ENCODE assay signal across 14 mouse cellular contexts in genomic region chr7:16441241-16441640, GRCm38 (mm10). TPM values are rescaled to one million over a fixed set of nuclear protein-coding genes. Genes with fewer than 3 reads are reported as not detected.
DNase-seq lines count a peak whose midpoint lies in the region; ATAC-seq lines count a peak whose summit lies in the region.
"Had no signal": no experiment of that assay in that cellular context is flagged by ENCODE, and none has a peak within 500 bp of the region (broad histone marks: within the 10 kb centered on the region; RNA-seq: fewer than 3 reads in every experiment).

No protein-coding gene starts in this region.

- DNase-seq in liver, result peak; percentile 36
- DNase-seq in liver, embryonic 11.5 days (ENCODE audit: low spot score), result no peak
- DNase-seq in c-Kit-negative CD71-positive TER-119-positive erythroid progenitor cells, embryonic 14.5 days (ENCODE audit: low read depth, low spot score), result peak; percentile 30
- peak; percentile 65 for DNase-seq in naive thymus-derived CD4-positive, alpha-beta T cell, adult 2 months (ENCODE audit: low read depth)
- DNase-seq in hindbrain, embryonic 14.5 days (ENCODE audit: low spot score), result no peak
- no peak for DNase-seq in left cerebral cortex, postnatal 25 days (ENCODE audit: low spot score in 2 of 2)
- DNase-seq: liver, embryonic 13.5 days had no signal

- H3K9ac ChIP-seq in liver, embryonic 11.5 days (ENCODE audit: low read depth, low read length), result no peak overlapping the region
- H3K9ac ChIP-seq in hindbrain, embryonic 14.5 days, result no peak overlapping the region
- H3K9ac ChIP-seq in heart, embryonic 12.5 days, result no peak overlapping the region
- H3K9ac ChIP-seq: embryonic facial prominence, embryonic 12.5 days; heart, embryonic 15.5 days; liver, embryonic 13.5 days; midbrain, embryonic 15.5 days had no signal

- H3K27me3 ChIP-seq in liver, embryonic 11.5 days (replicated peaks; ENCODE audit: control insufficient read depth, insufficient read depth, low read length), result no peaks in the 10 kb centered on the region
- no peaks in the 10 kb centered on the region for H3K27me3 ChIP-seq in hindbrain, embryonic 14.5 days (ENCODE audit: control insufficient read depth, insufficient read depth, low read length)
- no peaks in the 10 kb centered on the region for H3K27me3 ChIP-seq in heart, embryonic 12.5 days (replicated peaks)
- H3K27me3 ChIP-seq: embryonic facial prominence, embryonic 12.5 days; heart, embryonic 15.5 days; liver, embryonic 13.5 days; midbrain, embryonic 15.5 days had no signal

- no peaks in the 10 kb centered on the region for H3K9me3 ChIP-seq in liver, embryonic 11.5 days (ENCODE audit: control insufficient read depth, low read length)
- no peaks in the 10 kb centered on the region for H3K9me3 ChIP-seq in hindbrain, embryonic 14.5 days (ENCODE audit: control insufficient read depth, low read length)
- no peaks in the 10 kb centered on the region for H3K9me3 ChIP-seq in heart, embryonic 12.5 days (replicated peaks)
- H3K9me3 ChIP-seq: embryonic facial prominence, embryonic 12.5 days; heart, embryonic 15.5 days; liver, embryonic 13.5 days; midbrain, embryonic 15.5 days had no signal

- ATAC-seq in liver, embryonic 11.5 days (replicated peaks; ENCODE audit: low FRiP score), result no peak
- ATAC-seq in CD4-positive, CD25-positive, alpha-beta regulatory T cell, adult 4 months, result peak; percentile 61
- ATAC-seq in hindbrain, embryonic 14.5 days (ENCODE audit: low FRiP score), result no peak
- no peak for ATAC-seq in heart, embryonic 12.5 days (ENCODE audit: insufficient number of reproducible peaks, low FRiP score)
- ATAC-seq: intestine, embryonic 16.5 days; midbrain, embryonic 15.5 days had no signal

- H3K4me3 ChIP-seq in liver, embryonic 11.5 days (ENCODE audit: low read depth, low read length), result no peak overlapping the region
- no peak overlapping the region for H3K4me3 ChIP-seq in hindbrain, embryonic 14.5 days (replicated peaks; ENCODE audit: low read length)
- H3K4me3 ChIP-seq in heart, embryonic 12.5 days, result no peak overlapping the region
- H3K4me3 ChIP-seq: embryonic facial prominence, embryonic 12.5 days; heart, embryonic 15.5 days; liver, embryonic 13.5 days; midbrain, embryonic 15.5 days had no signal

- no peak overlapping the region for H3K27ac ChIP-seq in liver, embryonic 11.5 days (ENCODE audit: low read depth, low read length)
- no peak overlapping the region for H3K27ac ChIP-seq in hindbrain, embryonic 14.5 days
- no peak overlapping the region for H3K27ac ChIP-seq in heart, embryonic 12.5 days (ENCODE audit: poor library complexity, severe bottlenecking)
- H3K27ac ChIP-seq: embryonic facial prominence, embryonic 12.5 days; heart, embryonic 15.5 days; liver, embryonic 13.5 days; midbrain, embryonic 15.5 days had no signal

- no peaks in the 10 kb centered on the region for H3K4me1 ChIP-seq in liver, embryonic 11.5 days (replicated peaks; ENCODE audit: control insufficient read depth, insufficient read depth, low read length)
- H3K4me1 ChIP-seq in hindbrain, embryonic 14.5 days (replicated peaks; ENCODE audit: control insufficient read depth, insufficient read depth, low read length), result no peaks in the 10 kb centered on the region
- H3K4me1 ChIP-seq in heart, embryonic 12.5 days (replicated peaks), result peaks cover 19% of the 10 kb centered on the region
- H3K4me1 ChIP-seq: embryonic facial prominence, embryonic 12.5 days; liver, embryonic 13.5 days; midbrain, embryonic 15.5 days had no signal

- no peak overlapping the region for H3K4me2 ChIP-seq in liver, embryonic 11.5 days
- no peak overlapping the region for H3K4me2 ChIP-seq in hindbrain, embryonic 14.5 days (replicated peaks)
- no peak overlapping the region for H3K4me2 ChIP-seq in heart, embryonic 12.5 days
- H3K4me2 ChIP-seq: embryonic facial prominence, embryonic 12.5 days; heart, embryonic 15.5 days; liver, embryonic 13.5 days; midbrain, embryonic 15.5 days had no signal

- H3K36me3 ChIP-seq in liver, embryonic 11.5 days (ENCODE audit: control insufficient read depth, insufficient read depth, low read length), result peaks cover 5% of the 10 kb centered on the region
- peaks cover 8% of the 10 kb centered on the region for H3K36me3 ChIP-seq in hindbrain, embryonic 14.5 days (replicated peaks; ENCODE audit: control insufficient read depth, insufficient read depth)
- peaks cover 10% of the 10 kb centered on the region for H3K36me3 ChIP-seq in heart, embryonic 12.5 days

- intact Hi-C loops in left cerebral cortex, postnatal 25 days (cut with DNase I), result no loop called here

RNA-seq across cellular contexts. Expression of gene Tmem160, which starts 11.3 kb away (rescaled TPM):
- 54.4 and 54.5 TPM in 2 replicates for polyA plus RNA-seq in liver, embryonic 11.5 days (2014; fragmentation: Nextera tagmentation; extraction: Ambion mirVana)
- 1 to 10 TPM; 2.5 to 4.9 TPM for polyA plus RNA-seq in CD4-positive, CD25-positive, alpha-beta regulatory T cell, adult 4 months (2017; shearing (Covaris generic))
- polyA plus RNA-seq in hindbrain, embryonic 14.5 days (2014; fragmentation: Nextera tagmentation; extraction: Ambion mirVana), result 64.3 and 75.4 TPM in 2 replicates
- polyA plus RNA-seq in heart, embryonic 12.5 days (2016; fragmentation: Nextera tagmentation; extraction: Ambion mirVana), result 79.0 and 83.6 TPM in 2 replicates
- 10 to 100 TPM; 66.5 to 80.1 TPM for total RNA-seq in left cerebral cortex, postnatal 25 days (2021)

RNA-seq across cellular contexts. Expression of gene Npas1, which starts 36.3 kb away (rescaled TPM):
- polyA plus RNA-seq in liver, embryonic 11.5 days (2014; fragmentation: Nextera tagmentation; extraction: Ambion mirVana), result 0.18 and 0.22 TPM in 2 replicates
- polyA plus RNA-seq in CD4-positive, CD25-positive, alpha-beta regulatory T cell, adult 4 months (2017; shearing (Covaris generic)), result not detected
- polyA plus RNA-seq in hindbrain, embryonic 14.5 days (2014; fragmentation: Nextera tagmentation; extraction: Ambion mirVana), result 2.2 and 4.4 TPM in 2 replicates
- polyA plus RNA-seq in heart, embryonic 12.5 days (2016; fragmentation: Nextera tagmentation; extraction: Ambion mirVana), result 0.22 and 0.31 TPM in 2 replicates
- 10 to 100 TPM; 10.5 to 11.0 TPM for total RNA-seq in left cerebral cortex, postnatal 25 days (2021)
- polyA plus RNA-seq: stomach, embryonic 14.5 days had no signal

RNA-seq across cellular contexts. Expression of gene Zc3h4, which starts 40.5 kb away (rescaled TPM):
- 14.1 and 18.6 TPM in 2 replicates for polyA plus RNA-seq in liver, embryonic 11.5 days (2014; fragmentation: Nextera tagmentation; extraction: Ambion mirVana)
- polyA plus RNA-seq in CD4-positive, CD25-positive, alpha-beta regulatory T cell, adult 4 months (2017; shearing (Covaris generic)), result 10 to 100 TPM; 13.5 to 18.0 TPM
- 14.4 and 17.0 TPM in 2 replicates for polyA plus RNA-seq in hindbrain, embryonic 14.5 days (2014; fragmentation: Nextera tagmentation; extraction: Ambion mirVana)
- polyA plus RNA-seq in heart, embryonic 12.5 days (2016; fragmentation: Nextera tagmentation; extraction: Ambion mirVana), result 14.3 and 14.9 TPM in 2 replicates
- total RNA-seq in left cerebral cortex, postnatal 25 days (2021), result 10 to 100 TPM; 58.6 to 58.8 TPM

RNA-seq across cellular contexts. Expression of gene Sae1, which starts 53.6 kb away (rescaled TPM):
- polyA plus RNA-seq in liver, embryonic 11.5 days (2014; fragmentation: Nextera tagmentation; extraction: Ambion mirVana), result 267 and 287 TPM in 2 replicates
- polyA plus RNA-seq in CD4-positive, CD25-positive, alpha-beta regulatory T cell, adult 4 months (2017; shearing (Covaris generic)), result 10 to 100 TPM; 69.0 to 85.6 TPM
- 224 and 245 TPM in 2 replicates for polyA plus RNA-seq in hindbrain, embryonic 14.5 days (2014; fragmentation: Nextera tagmentation; extraction: Ambion mirVana)
- polyA plus RNA-seq in heart, embryonic 12.5 days (2016; fragmentation: Nextera tagmentation; extraction: Ambion mirVana), result 232 and 254 TPM in 2 replicates
- total RNA-seq in left cerebral cortex, postnatal 25 days (2021), result 100 to 1,000 TPM; 105 to 120 TPM

Comparison
In these comparisons a context has a peak if more than half of its experiments do, and no peak if none do; other contexts are left out.
1. DNase-seq: peak in liver (single experiment), c-Kit-negative CD71-positive TER-119-positive erythroid progenitor cells, embryonic 14.5 days (single experiment) and naive thymus-derived CD4-positive, alpha-beta T cell, adult 2 months (single experiment); none in liver, embryonic 11.5 days (single experiment), hindbrain, embryonic 14.5 days (single experiment) and left cerebral cortex, postnatal 25 days (0 of 2).